Mouse (Mus musculus) B cell, adult 2 months (primary cell): ENCODE measurements at regions not wholly inside any gene's neighbourhood (a gene's known extent, or its start where the extent isn't known, plus 50 kb on each side); places are given as distances from the start of the nearest gene placed in this dataset.

ENCODE experiments used
- DNase-seq, 2 experiments: peaks; one replicate each; pipeline ENCODE4 v3.0.0; 2022

DNA sequence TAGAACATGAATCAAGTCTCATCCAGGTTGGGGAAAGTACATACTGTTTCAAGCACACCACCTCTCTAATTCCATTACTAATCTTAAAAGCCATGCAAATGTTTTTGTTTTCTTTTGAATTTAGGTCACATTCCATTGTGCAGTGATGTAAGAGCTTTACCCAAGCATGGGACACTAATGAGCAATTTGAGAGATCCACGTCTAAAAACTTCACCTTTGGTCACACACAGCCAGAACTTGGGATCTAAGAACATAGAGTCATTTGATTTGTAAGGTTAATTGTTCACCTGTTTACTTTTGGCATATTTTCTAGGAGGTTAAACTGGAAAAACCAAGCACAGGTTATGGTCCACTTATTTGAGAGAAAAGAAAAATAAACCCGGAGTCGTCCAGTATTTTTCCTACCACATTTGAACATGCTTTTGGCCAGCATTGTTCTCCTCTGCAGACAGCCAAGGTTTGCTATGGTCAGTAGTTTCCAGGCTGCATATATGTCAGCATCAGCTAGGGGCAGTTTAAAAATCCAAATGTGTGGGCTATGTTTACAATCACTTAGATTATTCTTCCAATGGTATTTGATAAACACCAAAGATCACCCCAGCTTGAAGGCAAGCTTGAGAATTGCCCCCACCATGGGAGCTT, 137.0 kb downstream of the Arrdc3 start:
- DNase-seq: no peak

DNA sequence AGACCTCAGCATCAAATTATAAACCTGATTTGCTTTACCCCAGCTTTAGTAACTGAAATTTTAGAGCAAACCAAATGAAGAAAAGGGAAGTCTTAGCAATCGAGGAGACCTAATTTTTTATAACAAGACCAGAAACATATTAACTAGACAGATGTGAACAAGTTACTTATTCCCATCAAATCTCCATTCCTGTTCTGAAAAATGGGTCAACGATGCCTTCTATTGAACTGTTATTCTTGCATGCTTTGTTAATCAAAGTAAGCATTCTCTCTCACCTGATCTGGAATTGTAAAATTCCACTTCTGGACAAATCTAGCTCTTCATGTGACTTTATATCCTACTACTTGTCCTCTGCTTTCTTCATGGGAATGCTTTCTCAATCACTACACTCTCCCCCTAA, 137.6 kb downstream of the Arrdc3 start:
- no peak for DNase-seq

DNA sequence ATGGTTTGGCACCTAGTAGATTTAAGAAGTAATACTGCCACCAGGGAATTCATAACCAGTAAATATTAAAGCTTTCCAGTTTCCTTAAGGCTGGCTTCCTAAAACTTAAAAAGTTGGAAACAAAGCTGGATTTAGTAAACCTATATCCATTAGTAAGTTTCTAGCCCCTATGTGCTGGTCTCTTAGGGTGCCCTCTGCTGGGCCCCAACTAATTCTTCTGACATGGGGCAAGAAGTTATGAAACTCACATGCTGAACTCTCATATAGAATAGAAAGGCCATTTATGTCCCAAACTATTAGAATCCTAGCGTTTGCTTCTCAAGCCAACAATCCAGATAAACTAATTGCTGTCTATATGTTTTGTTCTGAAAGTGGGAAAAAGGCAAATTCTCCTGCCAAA, 139.2 kb downstream of the Arrdc3 start:
- peak; percentile 9 to 13 for DNase-seq

DNA sequence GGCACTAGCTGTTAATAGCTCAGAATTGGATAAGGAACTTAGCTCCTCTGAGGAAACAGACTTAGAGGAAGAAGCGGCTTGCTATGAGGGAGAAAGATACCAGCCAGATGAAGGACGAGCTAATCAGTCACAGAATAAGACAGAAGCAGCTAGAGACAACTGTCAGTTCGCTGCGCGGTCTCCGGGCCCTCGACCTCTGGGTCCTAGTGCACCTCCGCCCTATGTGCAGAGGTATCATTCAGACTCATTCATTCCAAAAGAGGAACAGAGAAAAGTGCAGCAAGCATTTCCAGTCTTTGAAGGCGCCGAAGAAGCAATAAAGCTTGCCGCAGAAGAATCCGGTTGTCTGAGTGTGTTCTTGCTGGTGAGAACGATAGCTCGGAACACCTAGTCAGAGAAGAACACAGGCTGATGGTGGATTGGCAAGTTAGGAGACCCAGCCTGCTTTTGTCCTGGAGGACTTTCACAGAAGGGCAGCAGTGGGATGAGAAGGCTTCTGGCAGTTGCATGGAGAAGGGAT, 142.1 kb downstream of the Arrdc3 start:
- DNase-seq: peak; percentile 2 to 5

DNA sequence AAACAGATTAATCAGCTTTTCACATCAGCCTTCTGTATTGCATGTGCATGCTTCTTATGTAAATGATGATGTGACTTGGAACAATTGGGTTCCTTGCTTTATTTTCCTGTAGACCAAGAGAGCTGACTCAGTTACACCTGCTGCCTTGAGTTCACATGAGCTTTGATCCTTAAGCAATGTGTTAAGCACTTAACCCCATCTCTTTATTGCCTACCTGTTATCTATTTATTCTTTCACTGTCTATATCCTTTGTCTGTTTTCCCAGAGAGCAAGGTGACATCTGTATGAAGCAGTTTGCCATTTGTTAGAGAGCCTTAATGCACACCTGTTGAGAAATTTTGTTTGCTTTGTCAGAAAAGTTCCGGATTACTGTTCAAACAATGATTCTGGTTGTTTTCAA, 154.1 kb downstream of the Arrdc3 start:
- DNase-seq: no peak

DNA sequence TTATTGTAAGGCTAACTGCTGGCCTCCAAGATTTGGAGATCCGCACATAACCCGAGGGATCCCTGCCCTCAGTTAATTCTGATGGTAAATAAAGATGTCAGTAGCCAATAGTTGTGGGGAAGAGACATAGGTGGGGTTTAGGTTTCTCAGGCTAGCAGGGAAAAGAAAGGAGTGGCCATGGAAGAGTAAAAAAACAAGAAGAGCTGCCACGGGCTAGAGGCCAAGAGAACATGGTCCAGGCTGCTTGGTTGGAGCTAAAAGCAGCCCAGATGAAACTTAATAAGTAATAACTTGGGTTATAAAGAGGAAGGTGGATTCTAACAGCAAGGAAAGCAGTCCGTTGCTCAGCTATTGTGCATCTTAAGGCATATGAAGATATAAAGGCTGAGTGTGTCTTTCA, 155.6 kb downstream of the Arrdc3 start:
- no peak for DNase-seq

DNA sequence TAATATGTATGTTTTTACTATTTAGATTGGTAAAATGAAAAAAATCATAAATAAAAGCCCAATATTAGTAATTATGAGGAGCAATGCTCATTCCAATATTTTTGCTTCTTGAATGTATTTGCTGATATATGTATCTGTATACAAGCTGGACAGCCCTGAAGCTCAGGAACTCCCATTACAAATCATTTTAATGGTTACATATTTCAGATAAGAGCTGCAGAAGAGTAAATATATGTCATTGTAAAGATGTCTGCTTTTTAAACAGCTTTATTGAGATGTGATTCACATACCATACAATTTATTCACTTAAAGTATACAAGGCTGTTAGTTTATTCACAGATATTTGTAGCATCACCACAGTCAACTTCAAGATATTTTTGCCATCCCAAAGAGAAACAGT, 157.3 kb downstream of the Arrdc3 start:
- DNase-seq: no peak

DNA sequence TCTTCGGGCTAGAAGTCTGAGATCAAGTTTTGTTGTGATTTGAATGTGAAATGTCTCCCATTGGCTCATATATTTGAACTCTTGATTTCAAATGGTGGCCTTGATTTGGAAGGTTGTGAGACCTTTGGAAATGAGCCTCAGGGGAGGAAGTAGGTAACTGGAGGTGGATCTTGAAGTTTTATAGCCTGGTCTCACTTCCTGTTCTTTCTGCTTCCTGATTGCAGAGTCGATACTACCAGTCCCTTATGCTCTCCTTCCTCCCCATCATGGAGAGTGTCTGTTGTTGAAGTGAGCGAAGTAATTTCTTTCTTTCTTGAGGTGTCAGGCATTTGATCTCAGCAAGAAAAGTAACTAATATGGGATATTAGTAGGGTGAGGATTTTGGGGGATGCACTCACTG, 158.5 kb downstream of the Arrdc3 start:
- DNase-seq: no peak
